Mouse (Mus musculus) megakaryocyte, embryonic 14.5 days (primary cell): ENCODE data around the gene Gse1.

Source experiments
- FLI1 ChIP-seq: IDR thresholded peaks from 2 replicates; pipeline ENCODE4 v1.6.1; 2012; ENCODE audit warnings: low read length, inconsistent platforms, mixed read lengths
- GATA1 ChIP-seq: IDR thresholded peaks from 3 replicates; pipeline ENCODE4 v1.6.1; 2012; ENCODE audit warnings: mixed read lengths, low read length, inconsistent platforms, borderline replicate concordance

GRCm38 (mm10) chr8:120622161-120622560 is 393.9 kb downstream of the Gse1 start:
- no peak for TF ChIP-seq FLI1
- TF ChIP-seq GATA1, result no peak
